Mouse (Mus musculus) hindbrain, embryonic 16.5 days (tissue): ENCODE measurements around the gene Gmfb. TPM values are rescaled to one million over a fixed set of nuclear protein-coding genes. Genes with fewer than 3 reads are reported as not detected.
A peak's percentile ranks its signal among the peaks of the same experiment; 100 is the strongest.

ENCODE experiments used
- ATAC-seq: fragments of 200-750 bp; cut with Nextera tagmentation; 2 replicates; pipeline ENCODE4 v1.8.0; 2017; ENCODE audit warnings: moderate TSS enrichment, moderate library complexity
- H3K27ac ChIP-seq: fragments of 300-500 bp; sonication (generic); 2 replicates; pipeline ENCODE4 v1.5.1; 2014; ENCODE audit warnings: low read depth, mild to moderate bottlenecking, control low read depth, low read length, moderate library complexity
- H3K27me3 ChIP-seq: fragments of 300-500 bp; sonication (generic); replicated peaks from 2 replicates; pipeline ENCODE4 v1.6.1; 2014; ENCODE audit warnings: low read length; ENCODE audit not compliant: control insufficient read depth, insufficient read depth
- H3K36me3 ChIP-seq: fragments of 300-500 bp; sonication (generic); 2 replicates; pipeline ENCODE4 v1.6.1; 2014; ENCODE audit warnings: mild to moderate bottlenecking, low read length, moderate library complexity, mixed read lengths; ENCODE audit not compliant: control insufficient read depth, insufficient read depth
- H3K4me1 ChIP-seq: fragments of 300-500 bp; sonication (generic); 2 replicates; pipeline ENCODE4 v1.6.1; 2014; ENCODE audit warnings: low read depth, low read length; ENCODE audit not compliant: control insufficient read depth, insufficient read depth
- H3K4me2 ChIP-seq: fragments of 300-500 bp; sonication (generic); 2 replicates; pipeline ENCODE4 v1.6.1; 2014; ENCODE audit warnings: mild to moderate bottlenecking, low read length, control low read depth, moderate library complexity
- H3K4me3 ChIP-seq: fragments of 300-500 bp; sonication (generic); 2 replicates; pipeline ENCODE4 v1.5.1; 2014; ENCODE audit warnings: mild to moderate bottlenecking, low read length, control low read depth, moderate library complexity
- H3K9ac ChIP-seq: fragments of 300-500 bp; sonication (generic); 2 replicates; pipeline ENCODE4 v1.6.1; 2014; ENCODE audit warnings: low read depth, mild to moderate bottlenecking, control low read depth, low read length, moderate library complexity
- H3K9me3 ChIP-seq: fragments of 300-500 bp; sonication (generic); 2 replicates; pipeline ENCODE4 v1.6.1; 2014; ENCODE audit warnings: mild to moderate bottlenecking, low read length, moderate library complexity; ENCODE audit not compliant: control insufficient read depth
- WGBS: fragments of 180-500 bp; shearing (Covaris S2); extraction: QIAGEN DNeasy Blood & Tissue Kit; methylation state at CpG from one replicate; pipeline ENCODE4 v1.1.7; 2014; 5-methylcytosine and 5-hydroxymethylcytosine counted together
- polyA plus RNA-seq: library from polyadenylated mRNA; unstranded; fragments of >200 nt; fragmentation: Nextera tagmentation; extraction: Ambion mirVana; gene quantifications from 2 replicates; pipeline ENCODE4 v1.2.1, GENCODE M21; 2015

Gmfb gene
- polyA plus RNA-seq, 1 experiment from 2014 or later: 133 TPM

DNA sequence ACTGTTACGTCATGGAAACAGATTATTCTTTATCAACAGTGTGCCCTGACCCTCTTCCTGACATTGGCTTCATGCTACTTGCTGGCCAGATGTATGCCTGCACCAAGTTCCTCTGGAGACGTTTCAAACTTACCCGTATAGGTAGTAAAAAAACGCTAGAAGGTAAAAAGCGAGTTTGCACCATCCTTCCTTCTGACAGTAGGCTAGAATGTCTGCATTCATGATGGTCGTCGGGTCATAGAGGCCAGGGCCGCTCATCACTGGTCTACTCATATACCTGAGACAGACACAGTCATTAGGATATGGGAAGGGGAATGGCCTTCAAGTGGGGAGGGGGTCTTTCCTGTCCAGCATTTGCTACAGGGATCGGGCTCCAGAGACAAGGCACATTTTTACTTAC is 43.3 kb downstream of the Gmfb start:
- Histone ChIP-seq H3K4me3 (no peak overlapping the region), H3K9ac (no peak overlapping the region), H3K9me3 (0 out of 2 replicates have a peak, but pooled peaks cover 3% of the 10 kb centered on the region)

GRCm38 (mm10) chr14:46770036-46770435 is 52.0 kb downstream of the Gmfb start:
- H3K4me1 ChIP-seq: no peaks in the 10 kb centered on the region
- ATAC-seq: no peak
- peaks cover 12% of the 10 kb centered on the region; the same call in 1 of the 2 replicates for H3K36me3 ChIP-seq
- no peaks in the 10 kb centered on the region for H3K9me3 ChIP-seq
- no peak overlapping the region for H3K4me2 ChIP-seq
- no peak overlapping the region for H3K27ac ChIP-seq
- WGBS: 84% methylated on average over 6 of the region's 6 CpGs
- no peak overlapping the region; the same call in 1 of the 2 replicates for H3K9ac ChIP-seq
- no peak overlapping the region for H3K4me3 ChIP-seq
- no peaks in the 10 kb centered on the region for H3K27me3 ChIP-seq

More for the DNA sequence above, 43.3 kb downstream of the Gmfb start:
- H3K4me1 ChIP-seq: no peaks in the 10 kb centered on the region
- H3K27ac ChIP-seq: no peak overlapping the region
- H3K27me3 ChIP-seq: no peaks in the 10 kb centered on the region
- 96% methylated on average over 9 of the region's 9 CpGs for WGBS
- H3K36me3 ChIP-seq: peaks cover 41% of the 10 kb centered on the region
- H3K4me2 ChIP-seq: no peak overlapping the region
- ATAC-seq: no peak

DNA sequence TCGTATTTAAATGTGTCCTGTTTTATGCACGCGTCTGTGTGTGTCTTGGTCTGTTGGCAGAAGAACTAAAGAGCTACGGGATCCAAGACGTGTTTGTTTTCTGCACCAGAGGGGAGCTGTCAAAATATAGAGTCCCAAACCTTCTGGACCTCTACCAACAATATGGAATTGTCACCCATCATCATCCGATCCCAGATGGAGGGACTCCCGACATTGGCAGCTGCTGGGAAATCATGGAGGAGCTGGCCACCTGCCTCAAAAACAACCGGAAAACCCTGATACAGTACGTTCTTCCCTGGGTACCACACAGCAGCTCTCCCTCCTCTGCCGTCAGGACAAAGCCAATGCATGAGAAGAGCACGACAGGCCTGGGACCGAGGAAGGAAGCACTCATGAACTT is 54.9 kb downstream of the Gmfb start:
- 69% methylated on average over 12 of the region's 12 CpGs for WGBS
- Histone ChIP-seq H3K4me1 (no peaks in the 10 kb centered on the region), H3K36me3 (peaks cover 8% of the 10 kb centered on the region), H3K27ac (no peak overlapping the region), H3K9me3 (no peaks in the 10 kb centered on the region), H3K4me2 (no peak overlapping the region), H3K27me3 (no peaks in the 10 kb centered on the region), H3K9ac (no peak overlapping the region), H3K4me3 (no peak overlapping the region)
- no peak for ATAC-seq

- H3K9me3 ChIP-seq: no peaks in the 10 kb centered on the region
- H3K4me3 ChIP-seq: peak overlapping the region; percentile 84
- no peaks in the 10 kb centered on the region for H3K27me3 ChIP-seq
- ATAC-seq: no peak
- peaks cover 2% of the 10 kb centered on the region; the same call in 1 of the 2 replicates for H3K36me3 ChIP-seq
- peak overlapping the region; percentile 80; the same call in 1 of the 2 replicates for H3K9ac ChIP-seq
- H3K4me1 ChIP-seq: peaks cover 6% of the 10 kb centered on the region
- H3K27ac ChIP-seq: no peak overlapping the region
- H3K4me2 ChIP-seq: peak overlapping the region; percentile 97
- WGBS: 42% methylated on average over 6 of the region's 6 CpGs
These were observed 60.9 kb downstream of the Gmfb start for GRCm38 (mm10) chr14:46761186-46761585.

- peak within 1 kb of the TSS; percentile 80 for H3K9ac ChIP-seq
- H3K27ac ChIP-seq: no peak within 1 kb of the TSS
- peaks cover 6% of the 10 kb centered on the region for H3K4me1 ChIP-seq
- under 1% methylated on average over 54 of the region's 54 CpGs for WGBS
- H3K4me3 ChIP-seq: peak within 1 kb of the TSS; percentile 84
- no peaks in the 10 kb centered on the region for H3K27me3 ChIP-seq
- ATAC-seq: peak; percentile 100
- peak within 1 kb of the TSS; percentile 97 for H3K4me2 ChIP-seq
- H3K36me3 ChIP-seq: peaks cover 2% of the 10 kb centered on the region; the same call in 1 of the 2 replicates
- no peaks in the 10 kb centered on the region for H3K9me3 ChIP-seq
These were observed 61.5 kb downstream of the Gmfb start, which contains the start of gene Cdkn3 for GRCm38 (mm10) chr14:46760355-46761029. Cdkn3 (plus strand) TSS chr14:46760541.

DNA sequence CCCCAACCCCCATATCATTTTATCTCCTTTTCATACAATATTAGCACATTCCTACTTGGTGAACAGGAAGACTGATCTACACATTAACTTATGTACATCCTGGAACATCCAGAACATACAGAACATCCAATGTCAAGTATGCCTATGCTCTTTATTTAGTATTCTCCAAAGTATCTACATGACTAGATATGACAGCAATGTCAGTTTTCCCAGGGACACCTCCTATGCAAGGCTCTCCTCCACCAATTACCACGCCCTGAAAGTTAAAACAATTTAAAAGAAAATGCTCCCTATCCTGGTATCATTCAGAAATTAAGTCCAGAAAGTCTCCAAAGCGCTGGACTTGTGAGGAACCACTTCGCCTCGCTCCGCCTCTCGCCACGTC is 62.1 kb downstream of the Gmfb start:
- Histone ChIP-seq H3K4me3 (peak overlapping the region; percentile 84), H3K4me1 (peaks cover 6% of the 10 kb centered on the region), H3K36me3 (peaks cover 2% of the 10 kb centered on the region; the same call in 1 of the 2 replicates), H3K27ac (no peak overlapping the region), H3K4me2 (peak overlapping the region; percentile 97), H3K9ac (no peak overlapping the region), H3K27me3 (no peaks in the 10 kb centered on the region), H3K9me3 (no peaks in the 10 kb centered on the region)
- WGBS: 3% methylated on average over 7 of the region's 7 CpGs
- ATAC-seq: no peak; the same call in 1 of the 2 replicates

Other genes with a start within 250 kb of the Gmfb start
- gene Cdkn3, start 61.7 kb downstream of the Gmfb start, polyA plus RNA-seq: 7.8 and 9.5 TPM in 2 replicates
- gene Cnih1, start 33.8 kb downstream of the Gmfb start, polyA plus RNA-seq: 194 and 203 TPM in 2 replicates
- gene Cgrrf1, start 9.9 kb upstream of the Gmfb start, polyA plus RNA-seq: 19.5 and 20.3 TPM in 2 replicates
- gene Samd4, start 60.6 kb upstream of the Gmfb start, polyA plus RNA-seq: 4.7 and 5.3 TPM in 2 replicates